Mouse (Mus musculus) mouse trophoblast stem cell (cell line): ENCODE measurements at regions not wholly inside any gene's neighbourhood (a gene's known extent, or its start where the extent isn't known, plus 50 kb on each side); places are given as distances from the start of the nearest gene placed in this dataset.

Source experiments
- in situ Hi-C, 2 experiments: fragments of 300-500 bp; cut with MseI, MboI; formaldehyde crosslinking; loops; 2 replicates in 1 of 2; 3 replicates in 1 of 2; pipeline ENCODE4 v1.15.1; 2025

- in situ Hi-C loops: no loop called here
These were observed 385.0 kb upstream of the Adam34 start for GRCm38 (mm10) chr8:44094818-44095217.

GRCm38 (mm10) chr8:44093491-44093890 is 383.6 kb upstream of the Adam34 start:
- in situ Hi-C loops: no loop called here

GRCm38 (mm10) chr8:44082057-44082456 is 372.2 kb upstream of the Adam34 start:
- in situ Hi-C loops: no loop called here

DNA sequence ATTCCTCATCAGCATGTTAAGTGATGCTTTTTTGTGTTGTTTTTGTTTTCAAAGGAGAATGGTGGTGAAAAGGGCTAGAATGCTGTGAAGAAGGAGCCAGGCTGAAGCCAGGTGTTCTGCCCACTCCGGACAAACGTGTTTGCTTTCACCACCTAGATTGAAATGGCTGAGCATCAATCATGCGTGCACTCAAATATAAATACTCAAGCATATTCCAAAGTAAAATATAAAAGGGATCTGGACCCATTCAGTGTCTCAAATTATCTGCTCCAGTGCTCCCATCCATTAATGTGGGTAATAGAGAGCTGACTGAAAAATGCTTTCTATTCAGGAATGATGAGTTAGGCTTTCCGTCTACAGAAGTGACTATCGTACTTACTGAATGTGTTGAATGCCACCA is 349.0 kb upstream of the Adam34 start:
- in situ Hi-C loops: no loop called here

DNA sequence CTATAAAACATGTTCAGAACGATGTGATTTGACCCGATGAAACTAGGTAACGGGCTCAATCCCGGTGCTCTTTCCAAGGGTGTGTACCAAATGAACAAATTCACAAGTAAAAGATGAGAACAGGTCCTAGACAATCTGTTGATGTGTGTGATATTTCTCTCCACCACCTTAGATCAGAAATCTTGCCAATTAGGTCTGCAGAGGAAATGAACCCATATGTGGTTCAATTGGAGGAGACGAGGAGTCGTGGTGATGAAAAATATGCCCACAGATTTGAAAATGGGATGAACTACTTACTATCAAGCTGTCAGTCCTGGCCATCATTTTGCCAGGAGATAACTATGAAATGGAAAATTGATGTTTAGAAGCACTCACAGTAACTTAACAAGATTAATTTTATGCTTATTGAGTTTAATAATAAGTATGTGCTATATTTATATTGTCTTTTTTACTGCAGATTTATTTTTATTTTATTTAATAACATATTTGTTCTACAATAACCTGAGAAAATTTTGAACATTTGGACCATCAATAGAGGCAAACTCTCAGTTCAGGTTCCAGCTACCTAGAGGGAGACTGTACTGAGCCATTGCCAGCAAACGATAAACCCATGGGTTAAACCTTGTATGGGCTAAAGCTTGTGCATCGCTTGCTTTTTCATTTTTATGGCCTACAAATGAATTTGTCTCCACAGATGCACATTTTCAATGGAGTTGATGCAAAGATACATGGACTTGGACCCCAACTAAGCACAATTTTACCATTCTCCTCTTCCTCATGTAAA is 332.9 kb upstream of the Adam34 start:
- in situ Hi-C loops: no loop called here

DNA sequence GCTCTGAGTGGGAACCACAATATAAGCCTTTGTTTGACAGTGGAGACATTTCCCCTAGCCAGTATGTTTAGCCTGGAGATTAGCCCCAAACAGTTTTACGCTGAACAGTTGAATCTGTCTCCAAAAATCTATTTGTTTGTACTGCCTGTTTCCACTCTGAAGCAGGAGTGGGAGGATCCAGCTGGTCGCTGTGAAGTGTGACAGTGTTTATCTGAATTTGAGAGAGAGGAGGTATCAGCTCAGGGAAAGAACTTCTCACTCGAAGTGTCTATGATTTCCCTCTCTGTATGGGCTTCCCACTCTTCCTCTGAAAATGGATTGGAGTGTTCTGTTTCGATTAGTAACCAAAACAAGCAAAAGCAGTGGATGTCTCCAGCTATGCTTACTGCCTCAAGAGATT is 324.4 kb upstream of the Adam34 start:
- in situ Hi-C loops: no loop called here

DNA sequence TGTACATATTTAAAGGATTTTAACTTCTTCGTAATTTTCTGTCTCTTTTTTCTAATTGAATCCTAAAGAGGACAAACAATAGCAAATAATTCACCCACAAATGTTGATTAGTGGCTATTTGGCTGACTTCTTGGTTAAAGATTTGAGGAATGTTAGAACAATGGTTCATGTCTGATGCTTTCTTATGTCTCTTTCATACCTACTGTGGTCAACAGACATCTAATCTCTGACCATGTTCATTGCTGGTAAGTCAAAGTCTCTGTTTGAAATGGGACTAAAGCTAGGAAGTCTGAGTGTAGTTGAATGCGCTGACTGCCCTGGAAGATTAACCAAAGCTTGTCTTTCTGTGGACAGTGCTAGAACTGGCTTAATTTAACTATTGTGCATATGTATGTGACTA is 321.5 kb upstream of the Adam34 start:
- in situ Hi-C loops: no loop called here

DNA sequence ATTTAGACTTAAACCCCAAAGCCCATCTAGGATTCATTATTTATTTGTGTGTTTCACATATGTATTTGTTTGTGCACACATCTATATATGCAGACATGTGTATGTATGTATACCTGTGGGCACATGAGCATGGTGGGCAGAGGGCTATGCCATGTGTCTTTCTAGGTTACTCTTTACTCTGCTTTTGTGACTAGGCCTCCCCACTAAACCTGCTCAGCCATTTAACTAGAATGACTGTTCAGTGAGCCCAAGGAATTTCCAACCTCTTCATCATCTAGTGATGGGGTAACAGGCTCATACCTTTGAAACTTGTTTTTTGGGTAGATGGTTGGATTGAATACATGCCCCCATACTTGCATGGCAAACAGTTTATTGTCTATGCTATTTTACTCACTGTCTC is 321.1 kb upstream of the Adam34 start:
- in situ Hi-C loops: no loop called here

GRCm38 (mm10) chr8:44027738-44028137 is 317.9 kb upstream of the Adam34 start:
- in situ Hi-C loops: loop anchor here in 1 of 2 experiments (10.0 kb wide), 1 partner anchor 633 kb away; no protein-coding TSS in a partner anchor

DNA sequence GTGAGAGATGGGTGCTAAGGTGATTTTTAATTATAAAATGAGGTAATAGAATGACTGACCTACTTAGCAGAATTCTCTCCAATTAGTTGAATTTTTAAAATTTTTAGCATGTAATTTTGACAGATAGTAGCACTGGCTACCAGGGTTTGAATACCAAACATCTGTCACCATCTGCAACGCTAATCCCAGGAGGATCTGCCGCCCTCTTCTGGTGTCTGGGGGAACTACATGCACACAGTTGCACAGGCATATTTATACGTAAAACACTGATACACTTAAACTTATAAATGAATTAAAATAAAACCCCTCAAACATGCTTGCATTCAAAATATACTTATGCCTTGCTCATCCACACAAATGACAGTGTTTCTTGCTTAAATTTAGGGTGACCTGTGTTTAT is 316.1 kb upstream of the Adam34 start:
- in situ Hi-C loops: loop anchor here in 1 of 2 experiments (10.0 kb wide), 1 partner anchor 631 kb away; no protein-coding TSS in a partner anchor

DNA sequence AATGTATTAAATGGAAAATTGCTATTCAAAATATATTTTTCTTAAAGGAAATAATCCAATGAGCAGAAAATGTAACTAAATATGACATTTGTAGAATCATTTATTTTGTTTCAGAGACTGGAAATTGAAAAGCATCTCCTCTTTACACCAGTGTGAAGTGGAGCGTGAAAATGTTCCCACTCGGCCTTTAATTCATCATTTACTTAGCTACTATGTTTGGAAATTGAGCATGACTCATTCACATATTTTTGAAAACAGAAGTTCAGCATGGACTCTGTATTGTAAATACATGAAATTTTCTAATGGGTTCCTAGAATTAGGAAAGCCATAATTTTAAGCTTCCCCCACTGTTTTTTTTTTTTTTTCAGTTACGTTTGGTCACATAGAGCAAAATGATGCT is 314.2 kb upstream of the Adam34 start:
- in situ Hi-C loops: loop anchor here in 1 of 2 experiments (10.0 kb wide), 1 partner anchor 629 kb away; no protein-coding TSS in a partner anchor
